Mouse (Mus musculus) liver, embryonic 15.5 days (tissue): ENCODE results near the gene Exoc7. TPM values are rescaled to one million over a fixed set of nuclear protein-coding genes. Genes with fewer than 3 reads are reported as not detected.

ENCODE experiments used
- ATAC-seq: fragments of 200-750 bp; cut with Nextera tagmentation; 2 replicates; pipeline ENCODE4 v1.8.0; 2017; ENCODE audit warnings: moderate number of reproducible peaks, mild to moderate bottlenecking, moderate library complexity; ENCODE audit not compliant: insufficient read depth
- H3K27ac ChIP-seq: fragments of 300-500 bp; sonication (generic); replicated peaks from 2 replicates; pipeline ENCODE4 v1.5.1; 2015; ENCODE audit warnings: mild to moderate bottlenecking, inconsistent platforms
- H3K27me3 ChIP-seq: fragments of 300-500 bp; sonication (generic); 2 replicates; pipeline ENCODE4 v1.6.1; 2015; ENCODE audit warnings: mild to moderate bottlenecking, inconsistent platforms
- H3K36me3 ChIP-seq: fragments of 300-500 bp; sonication (generic); replicated peaks from 2 replicates; pipeline ENCODE4 v1.6.1; 2015; ENCODE audit warnings: moderate library complexity, mild to moderate bottlenecking, inconsistent platforms
- H3K4me1 ChIP-seq: fragments of 300-500 bp; sonication (generic); replicated peaks from 2 replicates; pipeline ENCODE4 v1.6.1; 2015; ENCODE audit warnings: inconsistent platforms
- H3K4me2 ChIP-seq: fragments of 300-500 bp; sonication (generic); 2 replicates; pipeline ENCODE4 v1.6.1; 2015; ENCODE audit warnings: moderate library complexity, mild to moderate bottlenecking, inconsistent platforms
- H3K4me3 ChIP-seq: fragments of 300-500 bp; sonication (generic); replicated peaks from 2 replicates; pipeline ENCODE4 v1.5.1; 2015; ENCODE audit warnings: mild to moderate bottlenecking, inconsistent platforms
- H3K9ac ChIP-seq: fragments of 300-500 bp; sonication (generic); 2 replicates; pipeline ENCODE4 v1.6.1; 2015; ENCODE audit warnings: moderate library complexity, mild to moderate bottlenecking, inconsistent platforms
- H3K9me3 ChIP-seq: fragments of 300-500 bp; sonication (generic); replicated peaks from 2 replicates; pipeline ENCODE4 v1.6.1; 2016; ENCODE audit warnings: inconsistent platforms
- WGBS: fragments of 180-500 bp; shearing (Covaris S2); methylation state at CpG from one replicate; pipeline ENCODE4 v1.1.7; 2015; ENCODE audit warnings: mixed read lengths; ENCODE audit not compliant: insufficient replicate concordance; 5-methylcytosine and 5-hydroxymethylcytosine counted together
- polyA plus RNA-seq: library from polyadenylated mRNA; unstranded; fragments of >200 nt; fragmentation: Nextera tagmentation; extraction: Ambion mirVana; gene quantifications from 2 replicates; pipeline ENCODE4 v1.2.1, GENCODE M21; 2015

Gene Exoc7
- polyA plus RNA-seq, 1 experiment from 2014 or later, result 19.1 TPM

DNA sequence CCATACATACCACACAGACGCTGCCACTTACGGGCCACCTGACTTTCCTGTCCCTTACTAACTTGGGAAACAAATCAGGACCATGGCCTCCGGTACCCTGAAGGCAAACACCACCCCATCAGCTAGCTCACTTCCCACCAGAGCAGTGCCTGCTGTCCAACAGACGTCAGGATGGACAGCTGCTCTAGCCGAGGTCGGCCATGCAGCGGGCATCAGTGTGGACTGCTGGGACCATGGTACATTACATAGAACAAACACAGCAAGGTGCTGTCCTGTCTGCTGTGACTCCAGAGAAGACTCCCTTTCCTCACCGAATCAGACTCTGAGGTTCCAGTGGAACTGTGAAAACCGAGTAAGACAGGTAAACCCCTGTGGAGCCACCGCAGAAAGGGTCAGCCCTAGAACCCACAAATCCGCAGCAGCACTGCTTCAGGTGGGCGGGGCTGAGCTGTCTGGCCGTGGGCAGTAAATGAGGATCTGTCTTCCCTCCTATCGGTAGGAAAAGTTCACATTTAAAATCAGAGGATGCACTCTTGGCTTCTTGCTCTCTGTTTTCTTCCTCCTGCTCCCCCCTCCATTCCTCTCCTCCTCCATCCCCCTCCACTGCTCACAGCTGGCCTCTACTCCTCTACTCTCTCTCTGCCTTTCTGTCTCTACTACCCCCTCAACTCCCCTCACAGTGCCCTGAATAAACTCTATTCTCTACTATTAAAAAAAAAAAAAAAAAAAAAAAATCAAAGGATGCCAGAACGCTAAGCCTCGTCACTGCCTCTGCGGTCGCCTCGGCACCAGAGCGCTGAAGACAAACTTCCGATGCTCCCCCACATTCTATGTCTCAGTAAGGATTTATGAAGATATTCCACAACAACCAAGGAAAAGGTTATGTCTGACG lies 51.7 kb downstream of the Exoc7 start:
- Histone ChIP-seq H3K27ac (no peak overlapping the region), H3K27me3 (no peaks in the 10 kb centered on the region), H3K9ac (no peak overlapping the region), H3K4me1 (peaks cover 16% of the 10 kb centered on the region), H3K36me3 (peaks cover 96% of the 10 kb centered on the region), H3K4me2 (no peak overlapping the region), H3K9me3 (no peaks in the 10 kb centered on the region), H3K4me3 (no peak overlapping the region)
- no peak for ATAC-seq
- 54% methylated on average over 22 of the region's 22 CpGs for WGBS

DNA sequence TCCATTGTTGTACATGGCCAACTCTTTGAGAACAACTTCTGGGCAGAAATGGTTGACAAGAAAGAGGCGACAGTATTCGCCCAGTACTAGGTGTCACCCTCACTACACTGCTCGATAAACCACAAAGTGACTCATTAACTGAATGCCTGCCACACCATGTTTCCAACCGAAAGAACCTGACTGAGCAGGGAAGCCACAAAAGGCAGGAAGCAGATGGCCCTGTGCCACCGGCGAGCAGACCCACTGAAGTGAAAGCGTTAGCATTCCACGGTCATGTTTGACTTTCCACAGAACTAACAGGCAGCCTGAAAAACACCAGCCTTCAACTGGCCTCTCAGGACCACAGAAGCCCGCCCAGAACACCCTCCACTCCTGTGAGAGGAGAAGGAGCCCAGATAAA lies 52.4 kb downstream of the Exoc7 start:
- Histone ChIP-seq H3K4me2 (no peak overlapping the region), H3K27ac (no peak overlapping the region), H3K36me3 (peaks cover 96% of the 10 kb centered on the region), H3K4me1 (peaks cover 9% of the 10 kb centered on the region), H3K9me3 (no peaks in the 10 kb centered on the region), H3K27me3 (no peaks in the 10 kb centered on the region), H3K4me3 (no peak overlapping the region), H3K9ac (no peak overlapping the region)
- WGBS, result 27% methylated on average over 9 of the region's 9 CpGs
- no peak for ATAC-seq

DNA sequence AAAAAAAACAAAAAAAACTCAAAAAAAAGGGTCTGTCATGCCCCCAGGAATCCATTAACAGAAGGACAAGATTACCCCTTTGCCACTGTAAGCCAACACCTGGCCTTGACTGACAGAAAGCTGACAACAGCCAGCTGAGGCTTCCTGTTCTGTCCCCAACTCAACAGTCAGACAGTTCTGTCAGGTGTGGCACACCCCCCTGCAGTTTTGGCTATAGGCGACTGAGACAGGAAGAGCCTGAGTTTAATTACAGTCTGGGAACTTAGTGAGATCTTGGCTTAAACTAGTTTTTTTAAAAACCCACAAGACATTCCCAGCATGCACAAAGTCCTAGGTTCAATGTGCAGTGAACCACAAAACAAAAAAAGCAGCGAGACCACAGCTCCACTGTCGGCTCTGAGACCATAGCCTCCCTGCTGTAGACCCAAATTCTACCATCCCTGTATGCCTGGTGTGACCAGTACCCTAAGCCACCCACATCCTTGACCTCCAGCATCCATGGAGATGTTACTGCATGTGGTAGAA lies 53.9 kb downstream of the Exoc7 start:
- H3K9ac ChIP-seq, result no peak overlapping the region
- H3K9me3 ChIP-seq, result no peaks in the 10 kb centered on the region
- WGBS, result 59% methylated on average over 3 of the region's 3 CpGs
- H3K27me3 ChIP-seq, result no peaks in the 10 kb centered on the region
- H3K4me2 ChIP-seq, result no peak overlapping the region
- no peak overlapping the region for H3K4me3 ChIP-seq
- no peak overlapping the region for H3K27ac ChIP-seq
- ATAC-seq, result no peak
- peaks cover 96% of the 10 kb centered on the region for H3K36me3 ChIP-seq
- H3K4me1 ChIP-seq, result peaks cover 4% of the 10 kb centered on the region; the same call in 1 of the 2 replicates

DNA sequence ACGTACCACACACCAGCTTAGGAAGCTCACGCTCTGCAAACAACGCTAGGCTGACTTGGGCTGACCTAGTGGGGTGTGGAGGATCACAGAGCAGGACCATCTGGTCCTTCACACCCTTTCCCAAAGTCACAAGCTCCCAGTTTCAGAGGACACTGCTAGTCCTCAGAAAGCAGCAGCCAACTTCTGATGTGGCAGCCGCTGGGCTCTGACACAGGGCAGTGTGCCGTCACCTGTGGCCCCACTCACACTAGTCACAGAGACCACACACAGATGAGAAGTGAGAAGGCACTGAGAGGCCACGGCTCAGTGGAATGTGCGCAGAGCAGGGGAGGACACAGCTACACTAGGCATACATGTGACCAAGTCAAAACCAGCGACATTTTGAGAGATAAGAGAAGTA lies 56.1 kb downstream of the Exoc7 start:
- Histone ChIP-seq H3K36me3 (peaks cover 97% of the 10 kb centered on the region), H3K27me3 (no peaks in the 10 kb centered on the region), H3K9ac (no peak overlapping the region), H3K27ac (no peak overlapping the region), H3K4me3 (no peak overlapping the region), H3K4me2 (no peak overlapping the region), H3K4me1 (no peaks in the 10 kb centered on the region), H3K9me3 (no peaks in the 10 kb centered on the region)
- no peak for ATAC-seq
- WGBS, result 84% methylated on average over 8 of the region's 8 CpGs

DNA sequence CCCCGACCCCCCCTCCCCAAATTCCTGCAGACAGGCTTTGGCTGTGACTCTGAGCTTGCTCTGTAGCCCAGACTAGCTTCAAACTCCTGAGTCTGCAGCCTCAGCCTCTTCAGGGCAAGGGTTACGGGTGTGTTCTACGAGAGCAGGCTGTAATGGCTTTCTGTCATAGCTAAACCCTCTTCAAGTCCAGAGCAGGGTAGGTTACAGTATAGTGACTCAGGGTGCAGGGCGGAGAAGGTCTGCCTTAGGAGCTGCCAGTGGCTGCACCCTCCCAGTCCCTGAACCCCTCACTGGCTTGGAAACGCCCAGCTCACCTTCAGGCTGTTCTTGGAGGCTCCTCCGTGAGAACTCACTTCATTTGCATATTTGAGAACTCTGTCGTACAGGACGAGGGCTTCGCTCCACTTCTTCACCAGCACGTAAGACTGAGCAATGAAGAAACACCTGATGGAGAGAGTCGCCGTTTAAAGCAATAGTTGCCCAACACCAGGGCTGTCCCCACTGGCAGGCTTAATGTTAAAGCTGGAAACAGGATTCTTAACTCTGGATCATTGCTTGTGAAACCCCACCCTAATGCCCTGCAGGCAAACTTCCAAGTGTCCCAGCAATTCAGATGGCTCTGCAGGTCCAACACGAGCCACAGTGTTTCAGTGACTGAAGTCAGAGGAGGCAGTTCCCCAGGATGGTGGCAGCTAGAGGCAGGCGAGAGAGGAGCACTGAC lies 59.4 kb downstream of the Exoc7 start:
- 75% methylated on average over 14 of the region's 14 CpGs for WGBS
- H3K9ac ChIP-seq, result no peak overlapping the region

DNA sequence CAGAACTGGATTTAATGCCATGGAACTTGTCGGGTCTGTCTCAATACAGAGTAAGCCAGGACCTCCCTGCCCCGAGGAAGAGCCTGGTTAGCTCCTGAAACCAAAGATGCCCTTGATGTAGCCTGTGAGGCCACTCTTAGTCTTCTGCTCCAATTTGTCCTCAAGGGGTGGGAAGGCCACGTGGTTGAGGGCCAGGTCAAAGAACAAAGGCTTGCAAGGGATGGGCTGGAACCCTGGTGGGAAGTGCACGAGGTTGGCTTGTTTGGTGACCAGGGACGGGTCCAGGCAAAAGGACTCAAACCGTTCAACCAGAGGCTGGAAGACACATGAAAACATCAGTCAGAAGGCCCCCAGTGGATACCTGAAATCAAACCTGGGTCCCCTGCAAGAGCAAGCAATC lies 61.4 kb downstream of the Exoc7 start:
- Histone ChIP-seq H3K4me1 (no peaks in the 10 kb centered on the region), H3K4me3 (no peak overlapping the region), H3K27ac (no peak overlapping the region), H3K4me2 (no peak overlapping the region), H3K36me3 (peaks cover 73% of the 10 kb centered on the region), H3K27me3 (no peaks in the 10 kb centered on the region), H3K9me3 (no peaks in the 10 kb centered on the region), H3K9ac (no peak overlapping the region)
- ATAC-seq, result no peak
- WGBS, result 77% methylated on average over 6 of the region's 6 CpGs

More for the DNA sequence above, 59.4 kb downstream of the Exoc7 start:
- Histone ChIP-seq H3K27me3 (no peaks in the 10 kb centered on the region), H3K4me2 (no peak overlapping the region), H3K36me3 (peaks cover 93% of the 10 kb centered on the region), H3K4me3 (no peak overlapping the region), H3K9me3 (no peaks in the 10 kb centered on the region), H3K4me1 (no peaks in the 10 kb centered on the region), H3K27ac (no peak overlapping the region)
- no peak for ATAC-seq

DNA sequence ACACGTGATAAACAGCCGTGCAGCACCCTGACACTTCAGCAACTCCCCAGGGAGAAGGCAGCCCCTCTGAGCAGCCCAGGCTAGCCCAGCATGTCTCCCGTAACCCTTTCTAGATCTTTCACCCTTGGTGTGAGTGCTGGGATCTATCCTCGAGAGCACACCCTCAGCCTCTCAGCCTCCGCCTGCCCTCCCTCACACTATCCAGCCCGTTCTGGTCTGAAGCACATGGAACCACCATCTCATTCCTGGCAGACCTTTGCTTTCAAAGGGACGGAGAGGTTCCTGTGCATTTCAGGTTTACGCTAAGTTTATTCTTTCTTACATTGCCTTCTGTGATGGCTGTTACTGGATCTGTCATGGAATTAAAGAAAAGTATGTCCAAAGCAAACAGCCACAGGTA lies 62.5 kb downstream of the Exoc7 start:
- H3K36me3 ChIP-seq, result peaks cover 63% of the 10 kb centered on the region
- 76% methylated on average over 8 of the region's 8 CpGs for WGBS
- no peaks in the 10 kb centered on the region for H3K27me3 ChIP-seq
- no peak overlapping the region for H3K27ac ChIP-seq
- H3K9me3 ChIP-seq, result no peaks in the 10 kb centered on the region
- H3K4me3 ChIP-seq, result no peak overlapping the region
- no peak overlapping the region for H3K9ac ChIP-seq
- no peak for ATAC-seq
- H3K4me2 ChIP-seq, result no peak overlapping the region
- H3K4me1 ChIP-seq, result no peaks in the 10 kb centered on the region

DNA sequence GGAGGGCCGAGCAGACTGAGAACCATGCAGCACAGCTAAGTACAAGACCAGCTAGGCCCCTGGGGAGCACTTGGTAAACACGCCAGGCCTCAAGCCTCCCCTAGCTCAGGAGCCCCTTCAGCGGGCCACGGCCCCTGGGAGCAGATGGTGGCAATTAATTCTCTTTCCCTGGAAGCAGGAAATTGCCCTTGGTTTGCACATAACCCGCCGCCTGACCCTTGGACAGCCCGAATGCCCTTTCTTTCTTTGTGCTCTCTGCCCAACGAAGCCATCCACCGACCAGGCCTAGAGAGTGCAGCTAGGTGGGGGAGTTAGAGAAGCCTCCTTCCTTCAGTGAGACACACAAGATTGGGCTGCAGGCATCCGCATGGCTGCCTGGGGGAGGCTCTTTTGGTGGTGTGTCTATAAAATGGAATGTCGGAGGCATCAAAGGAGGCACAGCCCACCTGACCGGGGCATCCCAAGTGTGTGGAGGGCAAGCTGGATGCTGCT lies 65.2 kb downstream of the Exoc7 start:
- Histone ChIP-seq H3K4me3 (no peak overlapping the region), H3K4me2 (no peak overlapping the region), H3K36me3 (peaks cover 35% of the 10 kb centered on the region), H3K9ac (no peak overlapping the region), H3K4me1 (peaks cover 11% of the 10 kb centered on the region), H3K27ac (no peak overlapping the region), H3K9me3 (no peaks in the 10 kb centered on the region), H3K27me3 (peaks cover 20% of the 10 kb centered on the region)
- 63% methylated on average over 12 of the region's 12 CpGs for WGBS
- no peak for ATAC-seq

DNA sequence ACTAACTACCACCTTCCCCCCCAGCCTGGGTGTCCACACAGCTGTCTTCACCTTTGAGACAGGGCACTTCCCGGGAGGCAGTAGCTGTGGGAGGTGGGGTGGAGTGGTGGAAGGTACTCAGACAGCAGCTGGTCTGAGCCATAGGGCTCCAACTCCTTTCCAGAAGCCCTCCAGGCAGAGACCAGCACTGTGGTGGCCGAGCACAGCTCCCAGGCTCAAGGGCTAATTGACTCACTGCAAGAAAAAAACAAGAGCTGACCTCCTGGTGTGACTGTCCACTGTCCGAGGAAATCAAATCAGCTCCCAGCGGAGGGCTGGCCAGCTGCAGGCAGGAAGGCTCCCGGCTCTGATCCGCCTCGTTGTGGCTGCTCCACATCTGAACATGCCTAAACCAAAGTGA lies 67.2 kb downstream of the Exoc7 start:
- Histone ChIP-seq H3K4me3 (no peak overlapping the region), H3K9me3 (no peaks in the 10 kb centered on the region), H3K4me2 (no peak overlapping the region), H3K9ac (no peak overlapping the region), H3K27ac (no peak overlapping the region), H3K4me1 (peaks cover 11% of the 10 kb centered on the region), H3K27me3 (peaks cover 28% of the 10 kb centered on the region), H3K36me3 (peaks cover 15% of the 10 kb centered on the region)
- ATAC-seq, result no peak
- 55% methylated on average over 7 of the region's 7 CpGs for WGBS
